Mouse (Mus musculus) liver, adult 2 months (tissue): ENCODE results near the gene Itsn1.

Experiments used
- CTCF ChIP-seq: fragments of 200-500 bp; IDR thresholded peaks from 2 replicates; pipeline ENCODE4 v1.5.1; 2011; ENCODE audit warnings: low read depth, low read length, control low read depth
- POLR2A ChIP-seq: fragments of 200-500 bp; IDR thresholded peaks from 2 replicates; pipeline ENCODE4 v1.6.1; 2011; ENCODE audit warnings: low read length, control low read depth; ENCODE audit not compliant: insufficient read depth; ENCODE audit errors: extremely low read depth

GRCm38 (mm10) chr16:91860471-91861125 is 131.5 kb downstream of the Itsn1 start:
- TF ChIP-seq CTCF (no peak), POLR2A (no peak)
